Mouse (Mus musculus): ENCODE results near the gene Trim30a. TPM values are rescaled to one million over a fixed set of nuclear protein-coding genes. Genes with fewer than 3 reads are reported as not detected.
A peak's percentile ranks its signal among the peaks of the same experiment; 100 is the strongest.
"Not testable (repeated sequence)": the region's sequence is repeated elsewhere in the genome, so short reads cannot be mapped to it uniquely, and the experiment has no call there.

Trim30a gene
- polyA plus RNA-seq (2015; fragmentation: Nextera tagmentation; extraction: Ambion mirVana), result 5.0 and 5.3 TPM in 2 replicates

DNA sequence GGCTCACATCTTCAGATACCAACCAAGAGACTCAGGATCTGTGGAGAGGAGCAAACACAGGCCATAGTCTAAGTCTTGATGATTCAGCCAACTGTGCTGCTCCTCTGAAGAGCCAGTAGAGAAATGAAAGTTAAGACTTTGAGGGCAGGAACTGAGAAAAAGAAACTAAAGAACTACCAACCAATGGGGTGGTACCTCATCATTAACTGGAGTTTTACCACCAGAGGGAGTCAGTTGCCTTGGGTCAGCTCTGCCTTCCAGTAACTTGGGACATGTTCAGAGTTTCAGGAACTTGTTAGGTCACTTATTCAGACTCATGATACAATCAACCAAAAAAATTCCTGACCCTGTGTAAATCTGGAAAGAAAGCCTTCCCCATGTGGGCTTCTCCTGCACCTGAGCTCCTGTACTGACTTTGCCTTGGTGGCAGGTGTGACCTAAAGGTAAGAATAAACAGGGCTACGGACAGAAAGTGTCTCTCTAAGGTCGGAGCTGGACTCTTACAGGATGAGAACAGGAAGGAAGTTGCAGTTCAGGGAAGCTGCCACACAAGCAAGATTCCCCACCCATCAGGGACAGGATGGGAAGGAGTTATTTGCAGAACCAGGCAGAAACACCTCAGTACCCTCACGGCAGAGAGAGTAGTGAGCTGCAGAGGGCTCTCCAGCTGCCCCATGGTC, at the start of gene Trim30a:
Gene Trim30a (minus strand): TSS at position 129 of the 680 bp plus-strand sequence.
- H3K27me3 ChIP-seq (replicated peaks; ENCODE audit: control insufficient read depth, insufficient read depth, low read length), result no peaks in the 10 kb centered on the region
- WGBS, result 58% methylated on average over 3 of the region's 3 CpGs
- no peaks in the 10 kb centered on the region for H3K9me3 ChIP-seq (ENCODE audit: control insufficient read depth)
- no peaks in the 10 kb centered on the region for H3K36me3 ChIP-seq (ENCODE audit: control insufficient read depth, insufficient read depth)
- H3K27ac ChIP-seq (ENCODE audit: low read depth, low read length), result no peak within 1 kb of the TSS
- ATAC-seq, result peak; percentile 83
- peak within 1 kb of the TSS; percentile 32 for H3K4me2 ChIP-seq (replicated peaks; ENCODE audit: low read depth)
- H3K4me3 ChIP-seq (ENCODE audit: low read depth, low read length), result no peak within 1 kb of the TSS
- no peaks in the 10 kb centered on the region for H3K4me1 ChIP-seq (replicated peaks; ENCODE audit: control insufficient read depth, insufficient read depth, low read length)
- H3K9ac ChIP-seq (ENCODE audit: low read depth, low read length), result no peak within 1 kb of the TSS
- peak; percentile 73 for TF ChIP-seq CTCF (IDR thresholded peaks at IDR 0.05; ENCODE audit: low read depth)

- Histone ChIP-seq H3K27ac (ENCODE audit: low read depth, low read length) (peak within 1 kb of the TSS; percentile 28; the same call in 1 of the 2 replicates), H3K4me3 (ENCODE audit: low read depth, low read length) (peak within 1 kb of the TSS; percentile 26), H3K4me2 (replicated peaks; ENCODE audit: low read depth) (peak within 1 kb of the TSS; percentile 52), H3K9ac (ENCODE audit: low read depth, low read length) (peak within 1 kb of the TSS; percentile 34; the same call in 1 of the 2 replicates)
- not testable (repeated sequence) for H3K36me3 ChIP-seq (ENCODE audit: control insufficient read depth, insufficient read depth); H3K9me3 ChIP-seq (ENCODE audit: control insufficient read depth); H3K4me1 ChIP-seq (replicated peaks; ENCODE audit: control insufficient read depth, insufficient read depth, low read length); H3K27me3 ChIP-seq (replicated peaks; ENCODE audit: control insufficient read depth, insufficient read depth, low read length)
- ATAC-seq, result peak; percentile 94
- TF ChIP-seq CTCF (IDR thresholded peaks at IDR 0.05; ENCODE audit: low read depth), result peak; percentile 73
Observed at GRCm38 (mm10) chr7:104507421-104508065, 42.5 kb upstream of the Trim30a start, which contains the start of gene Trim30d. Gene Trim30d (minus strand): TSS chr7:104507849.

- ATAC-seq, result peak; percentile 85
- no peak overlapping the region for H3K27ac ChIP-seq (ENCODE audit: low read depth, low read length)
Observed at GRCm38 (mm10) chr7:104501589-104502371, 36.8 kb upstream of the Trim30a start.

DNA sequence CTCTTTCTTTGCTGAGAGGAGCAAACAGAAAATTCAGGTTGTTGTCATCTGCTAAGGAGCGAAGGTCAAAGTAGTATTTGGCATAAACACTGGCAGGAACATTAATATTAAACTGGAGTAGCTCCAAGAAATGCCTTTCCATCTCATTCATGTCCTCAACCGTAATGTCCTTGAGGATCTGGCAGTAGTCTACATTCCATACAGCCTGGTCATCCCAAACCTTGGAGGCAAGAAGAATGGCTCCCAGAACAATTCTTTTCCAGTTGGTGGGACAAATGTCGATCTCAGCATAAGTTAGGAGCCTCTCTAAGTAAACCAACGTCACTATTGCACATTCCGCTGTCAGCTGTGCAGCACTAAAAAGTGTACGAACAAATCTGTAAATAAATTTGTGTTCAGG, 36.2 kb upstream of the Trim30a start:
- 50% methylated on average over 6 of the region's 6 CpGs for WGBS
- not testable (repeated sequence) for H3K4me2 ChIP-seq (replicated peaks; ENCODE audit: low read depth); H3K9ac ChIP-seq (ENCODE audit: low read depth, low read length); H3K4me1 ChIP-seq (replicated peaks; ENCODE audit: control insufficient read depth, insufficient read depth, low read length); H3K36me3 ChIP-seq (ENCODE audit: control insufficient read depth, insufficient read depth); H3K27ac ChIP-seq (ENCODE audit: low read depth, low read length); H3K27me3 ChIP-seq (replicated peaks; ENCODE audit: control insufficient read depth, insufficient read depth, low read length); H3K9me3 ChIP-seq (ENCODE audit: control insufficient read depth); H3K4me3 ChIP-seq (ENCODE audit: low read depth, low read length)
- 0 out of 2 replicates have a peak, but pooled peaks have one; percentile 8 for ATAC-seq

More at GRCm38 (mm10) chr7:104501589-104502371, 36.8 kb upstream of the Trim30a start:
- H3K9ac ChIP-seq (ENCODE audit: low read depth, low read length), result peak overlapping the region; percentile 59
- H3K27me3 ChIP-seq (replicated peaks; ENCODE audit: control insufficient read depth, insufficient read depth, low read length), result no peaks in the 10 kb centered on the region
- 3% methylated on average over 50 of the region's 59 CpGs for WGBS
- TF ChIP-seq CTCF (IDR thresholded peaks at IDR 0.05; ENCODE audit: low read depth), result no peak
- H3K9me3 ChIP-seq (ENCODE audit: control insufficient read depth), result no peaks in the 10 kb centered on the region
- H3K4me3 ChIP-seq (ENCODE audit: low read depth, low read length), result peak overlapping the region; percentile 50
- H3K4me1 ChIP-seq (replicated peaks; ENCODE audit: control insufficient read depth, insufficient read depth, low read length), result no peaks in the 10 kb centered on the region
- H3K36me3 ChIP-seq (ENCODE audit: control insufficient read depth, insufficient read depth), result no peaks in the 10 kb centered on the region
- H3K4me2 ChIP-seq (replicated peaks; ENCODE audit: low read depth), result peak overlapping the region; percentile 83

- not testable (repeated sequence) for ATAC-seq; H3K9ac ChIP-seq (ENCODE audit: low read depth, low read length); H3K27ac ChIP-seq (ENCODE audit: low read depth, low read length); H3K27me3 ChIP-seq (replicated peaks; ENCODE audit: control insufficient read depth, insufficient read depth, low read length); H3K4me1 ChIP-seq (replicated peaks; ENCODE audit: control insufficient read depth, insufficient read depth, low read length); H3K36me3 ChIP-seq (ENCODE audit: control insufficient read depth, insufficient read depth); H3K4me2 ChIP-seq (replicated peaks; ENCODE audit: low read depth); H3K9me3 ChIP-seq (ENCODE audit: control insufficient read depth); H3K4me3 ChIP-seq (ENCODE audit: low read depth, low read length)
- 83% methylated on average over 6 of the region's 8 CpGs for WGBS
Observed at GRCm38 (mm10) chr7:104499464-104499863, 34.5 kb upstream of the Trim30a start.

Data from intestine, postnatal 0 days (tissue).